Mouse (Mus musculus) spleen, adult 2 months (tissue): ENCODE measurements around the gene Desi2.

Experiments
- CTCF ChIP-seq: fragments of 200-500 bp; IDR thresholded peaks from 2 replicates; pipeline ENCODE4 v1.5.1; 2011; ENCODE audit warnings: mild to moderate bottlenecking, inconsistent platforms; ENCODE audit not compliant: insufficient read depth, insufficient read length, insufficient replicate concordance; ENCODE audit errors: extremely low read depth
- POLR2A ChIP-seq: fragments of 200-500 bp; IDR thresholded peaks from 2 replicates; pipeline ENCODE4 v1.6.1; 2011; ENCODE audit warnings: low read depth, low read length, inconsistent platforms

- no peak for TF ChIP-seq POLR2A
- TF ChIP-seq CTCF: no peak
These were observed 46.9 kb downstream of the Desi2 start for GRCm38 (mm10) chr1:178234109-178234508.
